Mouse (Mus musculus): ENCODE measurements around the gene Uqcrq. TPM values are rescaled to one million over a fixed set of nuclear protein-coding genes. Genes with fewer than 3 reads are reported as not detected.
A peak's percentile ranks its signal among the peaks of the same experiment; 100 is the strongest.

Gene Uqcrq
- total and polyA plus RNA-seq, 3 experiments = 30.4 to 193 (median 67.6) TPM

DNA sequence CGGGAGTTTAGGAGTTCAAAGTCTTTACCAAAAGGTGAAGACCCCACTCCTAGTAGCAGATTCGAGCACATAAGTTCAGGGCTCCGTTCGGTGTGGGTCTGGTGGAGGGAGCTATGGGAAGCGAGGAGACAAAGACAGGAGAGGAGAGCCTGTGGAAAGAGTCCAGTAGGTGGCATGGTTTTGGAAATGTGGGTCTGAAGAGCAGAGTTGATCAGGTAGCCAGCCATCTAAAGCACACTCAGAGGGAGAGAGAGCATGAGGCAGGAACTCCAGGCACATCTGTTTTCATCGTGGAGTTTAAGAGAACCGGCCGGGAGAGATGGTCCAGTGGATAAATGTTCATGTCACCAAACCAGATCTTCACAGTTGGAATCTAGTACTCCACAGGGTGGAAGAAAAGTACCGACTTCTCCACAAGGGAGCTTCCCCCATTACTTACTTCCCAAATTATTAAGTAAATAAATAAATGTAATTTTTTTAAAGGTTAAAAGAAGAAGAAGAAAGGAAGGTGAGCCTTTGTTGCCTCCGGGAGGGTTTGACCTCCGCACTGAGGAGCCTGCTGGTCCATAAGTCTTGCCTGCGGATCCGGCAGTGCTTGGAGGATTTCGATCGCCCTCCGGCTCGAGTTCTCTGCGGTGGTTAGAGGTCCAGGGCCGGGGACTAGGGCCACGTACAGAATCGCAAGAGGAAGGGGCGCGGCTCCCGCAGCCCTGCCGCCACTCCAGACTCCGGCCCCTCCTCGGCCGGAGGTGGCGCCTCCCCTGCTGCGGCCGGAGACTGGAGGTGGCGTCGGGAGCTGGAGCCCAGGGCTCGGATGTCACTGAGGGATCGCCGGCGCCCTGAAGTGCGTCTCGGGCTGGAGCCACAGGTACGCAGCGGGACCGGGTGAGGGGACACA is 26.1 kb upstream of the Uqcrq start, which contains the start of the genes Gm10447 and Shroom1:
Gm10447 (minus strand) TSS at position 637 of the 898 bp plus-strand sequence.
Shroom1 (plus strand) TSS at position 732 of the 898 bp plus-strand sequence.
- TF ChIP-seq TAL1 (conservative IDR thresholded peaks at IDR 0.05; ENCODE audit: low read depth, low read length) (no peak), GATA1 (IDR thresholded peaks at IDR 0.05; ENCODE audit: borderline replicate concordance, low read length) (no peak), CTCF (IDR thresholded peaks at IDR 0.05; ENCODE audit: low read depth, low read length) (no peak), POLR2AphosphoS5 (IDR thresholded peaks at IDR 0.05; ENCODE audit: insufficient replicate concordance, low read depth, low read length) (no peak), GATA2 (IDR thresholded peaks at IDR 0.05; ENCODE audit: borderline replicate concordance, low read depth, low read length) (no peak)
- DNase-seq (ENCODE audit: low spot score) (no peak), ATAC-seq (ENCODE audit: extremely low read depth, insufficient number of reproducible peaks, low FRiP score, poor library complexity, severe bottlenecking) (no peak)
- Histone ChIP-seq H3K4me1 (ENCODE audit: insufficient read depth, low read depth, low read length) (peaks cover 18% of the 10 kb centered on the region), H3K36me3 (replicated peaks) (no peaks in the 10 kb centered on the region), H3K27me3 (ENCODE audit: insufficient read depth, low read length) (peaks cover 70% of the 10 kb centered on the region), H3K4me3 (ENCODE audit: low read depth, low read length) (peak within 1 kb of the TSS; percentile 65), H3K9me3 (replicated peaks) (no peaks in the 10 kb centered on the region; the same call in 1 of the 2 replicates)

DNA sequence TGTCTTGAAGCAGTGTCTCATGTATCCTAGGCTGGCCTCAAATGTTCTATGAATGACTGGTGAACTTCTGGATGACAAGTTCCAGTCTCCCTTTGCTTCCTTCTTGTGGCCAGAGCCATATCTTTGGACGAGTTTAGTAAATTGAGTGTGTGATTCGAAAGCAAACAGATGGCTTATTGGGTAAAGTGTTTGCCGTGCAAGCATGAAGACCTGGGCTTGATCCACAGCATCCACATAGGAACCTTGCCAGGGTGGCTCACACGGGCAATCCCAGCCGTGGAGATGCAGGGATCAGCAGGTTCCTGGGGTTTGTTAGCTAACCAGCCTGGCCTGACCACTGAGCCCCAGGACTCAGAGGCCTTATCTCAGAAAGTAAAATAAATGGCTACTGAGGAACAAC is 22.4 kb upstream of the Uqcrq start:
- Histone ChIP-seq H3K9me3 (replicated peaks) (no peaks in the 10 kb centered on the region; the same call in 1 of the 2 replicates), H3K27me3 (ENCODE audit: insufficient read depth, low read length) (peaks cover 79% of the 10 kb centered on the region), H3K4me1 (ENCODE audit: insufficient read depth, low read depth, low read length) (peaks cover 13% of the 10 kb centered on the region), H3K4me3 (ENCODE audit: low read depth, low read length) (no peak overlapping the region), H3K36me3 (replicated peaks) (no peaks in the 10 kb centered on the region)
- ATAC-seq (ENCODE audit: extremely low read depth, insufficient number of reproducible peaks, low FRiP score, poor library complexity, severe bottlenecking) (no peak), DNase-seq (ENCODE audit: low spot score) (no peak)
- no peak for TF ChIP-seq GATA1 (IDR thresholded peaks at IDR 0.05; ENCODE audit: borderline replicate concordance, low read length)
- TF ChIP-seq GATA2 (IDR thresholded peaks at IDR 0.05; ENCODE audit: borderline replicate concordance, low read depth, low read length) = no peak
- TF ChIP-seq POLR2AphosphoS5 (IDR thresholded peaks at IDR 0.05; ENCODE audit: insufficient replicate concordance, low read depth, low read length) = no peak
- TF ChIP-seq TAL1 (conservative IDR thresholded peaks at IDR 0.05; ENCODE audit: low read depth, low read length) = no peak
- TF ChIP-seq CTCF (IDR thresholded peaks at IDR 0.05; ENCODE audit: low read depth, low read length) = no peak

DNA sequence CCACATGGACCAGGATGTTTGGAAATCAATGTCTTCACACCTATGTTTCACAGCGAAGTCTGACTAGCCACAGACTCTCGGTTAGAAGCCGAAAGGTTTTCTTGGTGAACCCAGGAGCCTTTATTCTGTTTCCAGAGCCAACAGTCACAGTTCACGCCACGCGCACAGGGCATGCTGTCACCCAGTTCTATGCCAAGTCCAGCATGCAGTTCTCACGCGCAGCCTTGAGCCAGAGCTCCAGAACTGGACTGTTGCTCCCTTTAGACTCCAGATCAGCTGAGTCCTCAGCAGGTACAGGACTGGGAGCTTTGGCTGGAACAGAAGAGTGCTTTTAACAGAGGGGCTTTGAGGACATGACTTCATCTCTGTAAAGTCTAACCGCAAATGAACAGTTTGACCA is 21.8 kb upstream of the Uqcrq start:
- ATAC-seq (ENCODE audit: extremely low read depth, insufficient number of reproducible peaks, low FRiP score, poor library complexity, severe bottlenecking) (no peak), DNase-seq (ENCODE audit: low spot score) (no peak)
- Histone ChIP-seq H3K4me3 (ENCODE audit: low read depth, low read length) (no peak overlapping the region), H3K9me3 (replicated peaks) (no peaks in the 10 kb centered on the region; the same call in 1 of the 2 replicates), H3K27me3 (ENCODE audit: insufficient read depth, low read length) (peaks cover 73% of the 10 kb centered on the region), H3K36me3 (replicated peaks) (no peaks in the 10 kb centered on the region), H3K4me1 (ENCODE audit: insufficient read depth, low read depth, low read length) (peaks cover 12% of the 10 kb centered on the region)
- no peak for TF ChIP-seq GATA2 (IDR thresholded peaks at IDR 0.05; ENCODE audit: borderline replicate concordance, low read depth, low read length)
- no peak for TF ChIP-seq POLR2AphosphoS5 (IDR thresholded peaks at IDR 0.05; ENCODE audit: insufficient replicate concordance, low read depth, low read length)
- no peak for TF ChIP-seq GATA1 (IDR thresholded peaks at IDR 0.05; ENCODE audit: borderline replicate concordance, low read length)
- TF ChIP-seq TAL1 (conservative IDR thresholded peaks at IDR 0.05; ENCODE audit: low read depth, low read length) = no peak
- no peak for TF ChIP-seq CTCF (IDR thresholded peaks at IDR 0.05; ENCODE audit: low read depth, low read length)

DNA sequence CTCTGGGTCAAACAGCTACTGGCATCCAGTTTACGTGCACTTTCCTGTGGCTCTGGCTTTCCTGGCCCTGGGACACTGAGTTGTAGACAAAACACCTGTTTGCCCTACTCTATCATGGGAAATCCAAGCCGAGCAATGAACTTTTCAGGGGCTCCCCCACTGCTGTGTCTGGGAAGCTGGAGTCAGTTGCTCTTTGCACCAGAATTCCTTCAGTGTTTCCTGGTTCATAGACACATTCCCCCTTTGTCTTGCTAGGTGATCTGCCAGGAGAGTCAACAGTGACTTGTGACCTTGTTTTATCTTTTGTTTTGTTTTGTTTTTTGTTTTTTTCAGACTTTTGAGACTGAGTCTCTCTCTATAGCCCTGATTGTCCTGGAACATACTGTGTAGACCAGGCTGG is 20.7 kb upstream of the Uqcrq start:
- DNase-seq (ENCODE audit: low spot score) (no peak), ATAC-seq (ENCODE audit: extremely low read depth, insufficient number of reproducible peaks, low FRiP score, poor library complexity, severe bottlenecking) (no peak)
- peaks cover 3% of the 10 kb centered on the region; the same call in 1 of the 2 replicates for H3K4me1 ChIP-seq (ENCODE audit: insufficient read depth, low read depth, low read length)
- TF ChIP-seq GATA1 (IDR thresholded peaks at IDR 0.05; ENCODE audit: borderline replicate concordance, low read length) (no peak), TAL1 (conservative IDR thresholded peaks at IDR 0.05; ENCODE audit: low read depth, low read length) (no peak), GATA2 (IDR thresholded peaks at IDR 0.05; ENCODE audit: borderline replicate concordance, low read depth, low read length) (no peak), POLR2AphosphoS5 (IDR thresholded peaks at IDR 0.05; ENCODE audit: insufficient replicate concordance, low read depth, low read length) (no peak), CTCF (IDR thresholded peaks at IDR 0.05; ENCODE audit: low read depth, low read length) (no peak)
- no peaks in the 10 kb centered on the region for H3K9me3 ChIP-seq (replicated peaks)
- peaks cover 63% of the 10 kb centered on the region for H3K27me3 ChIP-seq (ENCODE audit: insufficient read depth, low read length)
- H3K4me3 ChIP-seq (ENCODE audit: low read depth, low read length) = no peak overlapping the region
- H3K36me3 ChIP-seq (replicated peaks) = no peaks in the 10 kb centered on the region

DNA sequence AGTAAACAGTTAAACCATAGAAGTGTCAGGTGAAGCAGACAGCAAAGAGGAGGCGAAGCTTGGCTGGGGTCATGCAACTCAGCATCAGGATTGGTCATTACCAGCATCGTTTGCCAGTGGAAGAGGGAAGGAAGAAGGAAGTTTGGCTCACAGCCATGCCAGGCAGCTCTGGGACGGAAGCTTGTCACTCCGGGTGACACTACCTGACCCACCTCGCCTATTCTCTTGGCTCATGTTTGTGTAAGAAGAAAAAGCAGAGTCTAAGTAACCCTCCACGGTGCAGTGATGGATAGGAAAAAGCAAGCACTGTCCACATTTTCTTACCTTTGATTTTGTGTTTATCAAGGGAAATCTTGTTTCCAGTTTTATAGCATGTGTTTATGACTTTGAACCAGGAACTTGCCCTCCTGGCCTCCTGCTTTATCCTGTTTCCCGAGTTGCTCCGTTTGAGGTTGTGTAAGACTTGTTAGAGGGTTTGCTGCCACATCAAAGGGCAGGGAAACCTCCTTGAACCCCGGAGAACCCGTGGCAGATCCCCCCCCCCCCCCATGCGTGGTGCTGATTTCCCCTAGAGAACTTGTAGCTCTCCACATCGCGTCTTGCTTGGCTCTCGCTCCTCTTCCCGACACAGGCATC is 19.6 kb upstream of the Uqcrq start:
- no peaks in the 10 kb centered on the region for H3K9me3 ChIP-seq (replicated peaks)
- H3K27me3 ChIP-seq (ENCODE audit: insufficient read depth, low read length) = peaks cover 55% of the 10 kb centered on the region
- TF ChIP-seq POLR2AphosphoS5 (IDR thresholded peaks at IDR 0.05; ENCODE audit: insufficient replicate concordance, low read depth, low read length) (no peak), CTCF (IDR thresholded peaks at IDR 0.05; ENCODE audit: low read depth, low read length) (no peak), GATA1 (IDR thresholded peaks at IDR 0.05; ENCODE audit: borderline replicate concordance, low read length) (no peak), TAL1 (conservative IDR thresholded peaks at IDR 0.05; ENCODE audit: low read depth, low read length) (no peak), GATA2 (IDR thresholded peaks at IDR 0.05; ENCODE audit: borderline replicate concordance, low read depth, low read length) (no peak)

DNA sequence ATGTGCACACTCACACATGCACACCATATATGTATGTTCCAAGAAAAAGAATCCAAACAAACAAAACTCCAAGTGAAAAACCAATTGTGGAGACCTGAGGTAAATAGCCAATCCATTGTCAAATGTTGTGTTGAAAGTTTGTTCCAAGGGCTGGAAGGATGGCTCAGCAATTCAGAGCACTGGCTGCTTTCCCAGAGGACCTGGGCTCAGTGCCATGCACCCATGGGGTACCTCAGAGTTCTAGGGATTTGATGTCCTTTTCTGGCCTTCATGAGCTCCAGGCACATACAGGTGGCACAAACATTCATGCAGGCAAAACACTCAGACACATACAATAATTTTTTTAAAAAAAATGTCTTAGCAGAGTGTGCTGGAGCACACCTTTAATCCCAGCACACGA is 17.9 kb upstream of the Uqcrq start:
- Histone ChIP-seq H3K36me3 (replicated peaks) (no peaks in the 10 kb centered on the region), H3K9me3 (replicated peaks) (no peaks in the 10 kb centered on the region), H3K4me1 (ENCODE audit: insufficient read depth, low read depth, low read length) (peaks cover 7% of the 10 kb centered on the region; the same call in 1 of the 2 replicates), H3K4me3 (ENCODE audit: low read depth, low read length) (no peak overlapping the region), H3K27me3 (ENCODE audit: insufficient read depth, low read length) (peaks cover 43% of the 10 kb centered on the region)
- TF ChIP-seq GATA1 (IDR thresholded peaks at IDR 0.05; ENCODE audit: borderline replicate concordance, low read length) = no peak
- TF ChIP-seq POLR2AphosphoS5 (IDR thresholded peaks at IDR 0.05; ENCODE audit: insufficient replicate concordance, low read depth, low read length) = no peak
- TF ChIP-seq GATA2 (IDR thresholded peaks at IDR 0.05; ENCODE audit: borderline replicate concordance, low read depth, low read length) = no peak
- TF ChIP-seq CTCF (IDR thresholded peaks at IDR 0.05; ENCODE audit: low read depth, low read length) = no peak
- no peak for TF ChIP-seq TAL1 (conservative IDR thresholded peaks at IDR 0.05; ENCODE audit: low read depth, low read length)
- DNase-seq (ENCODE audit: low spot score) (no peak), ATAC-seq (ENCODE audit: extremely low read depth, insufficient number of reproducible peaks, low FRiP score, poor library complexity, severe bottlenecking) (no peak)

More for the DNA sequence above, 19.6 kb upstream of the Uqcrq start:
- Histone ChIP-seq H3K4me3 (ENCODE audit: low read depth, low read length) (no peak overlapping the region), H3K4me1 (ENCODE audit: insufficient read depth, low read depth, low read length) (peaks cover 3% of the 10 kb centered on the region; the same call in 1 of the 2 replicates), H3K36me3 (replicated peaks) (no peaks in the 10 kb centered on the region)
- no peak for ATAC-seq (ENCODE audit: extremely low read depth, insufficient number of reproducible peaks, low FRiP score, poor library complexity, severe bottlenecking)
- no peak for DNase-seq (ENCODE audit: low spot score)

Data from G1E (cell line).